Mouse (Mus musculus): ENCODE measurements around the gene Vmn2r17.
A peak's percentile ranks its signal among the peaks of the same experiment; 100 is the strongest.

Vmn2r17 gene

DNA sequence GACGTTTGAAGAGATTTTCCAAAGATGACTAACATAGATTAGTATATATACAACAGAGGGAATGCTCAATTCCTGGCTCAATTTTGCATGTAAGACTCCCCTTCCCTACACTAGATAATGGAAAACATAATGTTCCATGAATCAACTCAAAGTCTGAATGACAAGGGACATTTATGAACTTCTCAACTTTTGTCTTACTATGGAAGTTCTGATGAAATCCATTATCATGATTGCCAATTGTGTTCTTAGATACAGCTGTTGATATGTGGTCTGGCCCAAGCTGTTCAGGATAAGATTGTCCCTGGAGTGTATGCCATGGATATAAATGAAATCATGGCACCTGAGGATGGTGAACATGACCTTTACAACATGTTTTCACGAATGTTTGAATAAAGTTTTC, at the start of gene Vmn2r17:
TSS of gene Vmn2r17 (plus strand) at position 301 of the 400 bp plus-strand sequence.
- DNase-seq = no peak

DNA sequence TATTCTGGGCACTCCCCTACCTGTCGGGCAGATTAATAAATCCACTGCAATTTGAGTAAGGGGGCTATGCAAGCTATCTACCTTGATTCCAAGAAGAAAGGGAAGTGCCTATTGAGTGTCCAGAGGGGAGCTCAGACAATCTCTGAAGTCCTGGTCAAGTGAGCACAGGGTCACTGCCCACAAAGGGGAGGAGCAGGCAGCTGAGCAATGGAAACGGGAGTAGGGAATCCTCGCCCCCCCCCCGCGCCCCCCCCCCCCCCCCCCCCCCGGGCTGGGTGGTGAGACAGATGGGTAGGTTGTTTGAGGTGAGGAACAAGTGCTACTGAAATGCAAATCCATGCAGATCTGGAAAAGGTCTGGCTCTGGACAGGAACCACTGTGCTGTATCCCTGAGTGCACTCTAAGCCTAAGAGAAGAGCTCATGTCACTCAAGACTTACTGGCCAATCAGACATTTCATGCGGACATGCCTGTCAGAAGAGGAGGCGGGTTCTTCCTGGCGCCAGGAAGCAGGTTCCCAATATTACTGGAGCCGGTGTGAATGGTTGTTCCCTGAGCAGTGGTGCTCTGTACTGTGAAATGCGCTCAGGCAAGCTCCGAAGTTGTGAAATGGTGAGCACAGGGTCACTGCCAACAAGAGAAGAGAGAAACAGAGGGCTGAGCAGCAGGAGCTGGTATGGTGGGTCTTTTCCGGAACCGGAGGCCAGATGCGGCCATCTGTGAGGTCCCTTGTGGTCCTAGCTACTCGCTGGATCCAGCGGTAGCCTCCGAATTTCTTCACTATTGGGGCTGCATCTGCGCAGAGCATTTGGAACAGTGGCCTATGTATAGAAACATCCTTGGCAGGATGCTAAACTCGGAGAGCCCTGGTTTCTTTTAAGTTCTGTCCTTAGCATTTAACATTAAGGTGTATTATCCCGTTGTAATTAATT, 47.4 kb downstream of the Vmn2r17 start:
- DNase-seq = peak; percentile 6

DNA sequence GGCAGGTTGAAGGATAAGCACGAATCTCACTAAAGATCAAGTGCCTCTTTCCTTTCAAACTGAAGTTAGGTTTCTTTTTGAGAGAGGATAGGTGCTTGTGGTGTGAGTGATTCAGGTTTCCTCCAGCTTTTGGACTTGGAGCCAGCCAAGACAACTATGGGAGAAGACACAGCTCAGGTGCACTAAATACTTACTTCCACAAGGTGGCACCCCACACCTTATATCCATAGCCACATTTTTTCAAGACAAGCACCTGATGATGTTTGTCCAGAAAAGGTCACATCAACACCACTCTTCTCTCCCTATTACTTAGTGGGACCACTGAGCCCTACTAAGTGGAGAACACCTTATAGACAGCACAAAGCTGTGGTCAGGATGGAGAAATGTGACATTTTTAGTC, 87.2 kb downstream of the Vmn2r17 start:
- DNase-seq = no peak

Data from right cerebral cortex, postnatal 14 days (tissue).